Mouse (Mus musculus): Measurements from ENCODE around the gene Scaf8. TPM values are rescaled to one million over a fixed set of nuclear protein-coding genes. Genes with fewer than 3 reads are reported as not detected.
"Not testable (repeated sequence)": the region's sequence is repeated elsewhere in the genome, so short reads cannot be mapped to it uniquely, and the experiment has no call there.

Gene Scaf8
- polyA plus RNA-seq, 1 experiment from 2014 or later = 18.1 TPM

DNA sequence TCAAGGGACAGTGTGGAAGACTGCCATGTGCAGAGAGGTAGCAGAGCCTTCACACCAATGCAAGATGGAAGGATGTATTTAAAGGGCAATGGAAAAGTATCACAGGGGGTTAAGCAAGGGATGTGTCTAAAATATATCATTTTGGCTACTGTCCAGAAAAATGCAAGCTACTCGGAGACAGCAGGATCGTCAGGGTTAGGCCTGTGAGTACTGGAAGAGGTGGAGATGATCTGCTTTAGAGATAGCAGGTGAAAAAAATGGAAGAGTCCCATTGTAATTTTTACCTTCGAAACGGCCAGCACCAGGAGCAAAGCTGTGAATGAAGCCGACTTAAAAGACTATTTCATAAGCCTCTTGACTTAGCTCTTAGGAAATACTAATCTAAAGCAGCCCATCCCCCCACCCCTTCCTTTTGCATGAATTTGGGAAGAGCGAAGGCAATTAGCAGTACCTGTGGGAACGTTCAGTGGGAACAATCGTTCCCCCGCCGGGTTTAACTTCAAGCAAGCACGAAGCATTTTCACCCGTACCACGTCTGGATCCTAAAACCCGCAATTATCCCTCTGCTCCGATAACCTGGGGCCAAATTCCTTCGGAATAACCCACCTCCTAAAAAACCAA is 925 bp upstream of the Scaf8 start:
- peak overlapping the region; percentile 98 for H3K9ac ChIP-seq (ENCODE audit: low read length)
- H3K9me3 ChIP-seq (ENCODE audit: control insufficient read depth, low read length) = no peaks in the 10 kb centered on the region
- no peaks in the 10 kb centered on the region for H3K27me3 ChIP-seq (ENCODE audit: control insufficient read depth, insufficient read depth, low read depth, low read length)
- H3K4me1 ChIP-seq (replicated peaks; ENCODE audit: control insufficient read depth, insufficient read depth, low read length) = peaks cover 10% of the 10 kb centered on the region
- WGBS = under 1% methylated on average over 16 of the region's 16 CpGs
- H3K4me3 ChIP-seq (ENCODE audit: low read length) = peak overlapping the region; percentile 96
- H3K36me3 ChIP-seq (ENCODE audit: control insufficient read depth, insufficient read depth, low read length) = no peaks in the 10 kb centered on the region
- no peak for ATAC-seq (ENCODE audit: low read depth)
- peak overlapping the region; percentile 72 for H3K4me2 ChIP-seq (ENCODE audit: low read depth, low read length)
- H3K27ac ChIP-seq (ENCODE audit: low read length) = peak overlapping the region; percentile 100

DNA sequence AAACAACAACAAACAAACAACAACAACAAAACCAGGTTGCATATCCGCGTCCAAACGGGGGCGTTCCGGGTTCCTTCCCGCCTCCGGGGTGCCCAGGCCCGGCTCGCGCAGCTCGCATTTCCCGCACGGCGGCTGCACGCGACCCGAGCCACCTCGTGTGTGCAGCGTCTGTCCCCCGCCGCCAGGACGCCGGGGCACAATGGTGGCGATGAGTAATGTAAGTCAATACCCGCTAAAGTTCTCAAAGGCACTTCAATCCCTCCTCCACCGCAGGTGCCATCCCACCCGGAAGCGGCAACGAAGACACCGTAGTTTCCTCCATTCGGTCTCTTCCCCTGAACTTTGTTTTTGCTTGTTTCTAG is 433 bp upstream of the Scaf8 start:
- H3K27ac ChIP-seq (ENCODE audit: low read length) = peak overlapping the region; percentile 100
- H3K27me3 ChIP-seq (ENCODE audit: control insufficient read depth, insufficient read depth, low read depth, low read length) = no peaks in the 10 kb centered on the region
- peak; percentile 67 for ATAC-seq (ENCODE audit: low read depth)
- peak overlapping the region; percentile 72 for H3K4me2 ChIP-seq (ENCODE audit: low read depth, low read length)
- under 1% methylated on average over 31 of the region's 31 CpGs for WGBS
- peak overlapping the region; percentile 96 for H3K4me3 ChIP-seq (ENCODE audit: low read length)
- no peaks in the 10 kb centered on the region for H3K36me3 ChIP-seq (ENCODE audit: control insufficient read depth, insufficient read depth, low read length)
- peaks cover 10% of the 10 kb centered on the region for H3K4me1 ChIP-seq (replicated peaks; ENCODE audit: control insufficient read depth, insufficient read depth, low read length)
- peak overlapping the region; percentile 98 for H3K9ac ChIP-seq (ENCODE audit: low read length)
- H3K9me3 ChIP-seq (ENCODE audit: control insufficient read depth, low read length) = no peaks in the 10 kb centered on the region

DNA sequence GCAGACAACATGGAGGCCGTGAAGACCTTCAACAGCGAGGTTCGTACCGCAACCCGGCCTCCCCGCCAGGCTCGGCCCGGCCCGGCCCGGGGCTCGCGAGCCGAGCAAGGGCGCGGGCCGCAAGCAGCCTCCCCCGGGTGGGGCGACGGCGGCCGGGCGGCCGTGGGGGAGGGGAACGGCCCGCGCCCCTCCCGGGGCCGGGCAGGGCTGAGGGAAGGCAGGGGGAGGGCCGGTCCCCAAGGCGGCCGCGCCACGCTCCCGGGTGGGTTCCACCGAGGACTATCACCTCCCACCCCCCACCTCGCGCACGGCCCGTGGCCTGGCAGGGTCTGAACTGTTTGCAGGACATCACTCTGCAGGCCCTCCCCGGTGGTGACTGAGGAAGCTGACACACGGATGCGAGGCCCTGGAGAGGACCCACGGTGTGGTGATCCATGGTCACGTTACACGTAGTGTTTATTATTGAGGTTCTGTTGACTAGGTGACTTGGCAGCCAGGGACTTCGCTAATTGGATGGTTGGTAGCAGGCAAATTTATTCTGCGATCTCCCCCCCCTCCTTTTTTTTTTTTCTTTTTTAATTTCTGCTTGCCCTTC is 705 bp downstream of the Scaf8 start:
- no peaks in the 10 kb centered on the region for H3K27me3 ChIP-seq (ENCODE audit: control insufficient read depth, insufficient read depth, low read depth, low read length)
- no peaks in the 10 kb centered on the region for H3K9me3 ChIP-seq (ENCODE audit: control insufficient read depth, low read length)
- peaks cover 10% of the 10 kb centered on the region for H3K4me1 ChIP-seq (replicated peaks; ENCODE audit: control insufficient read depth, insufficient read depth, low read length)
- H3K9ac ChIP-seq (ENCODE audit: low read length) = peak overlapping the region; percentile 98
- H3K36me3 ChIP-seq (ENCODE audit: control insufficient read depth, insufficient read depth, low read length) = no peaks in the 10 kb centered on the region
- peak; percentile 65 for ATAC-seq (ENCODE audit: low read depth)
- peak overlapping the region; percentile 96 for H3K4me3 ChIP-seq (ENCODE audit: low read length)
- 0% methylated on average over 26 of the region's 47 CpGs for WGBS
- peak overlapping the region; percentile 100 for H3K27ac ChIP-seq (ENCODE audit: low read length)
- peak overlapping the region; percentile 83 for H3K4me2 ChIP-seq (ENCODE audit: low read depth, low read length)

DNA sequence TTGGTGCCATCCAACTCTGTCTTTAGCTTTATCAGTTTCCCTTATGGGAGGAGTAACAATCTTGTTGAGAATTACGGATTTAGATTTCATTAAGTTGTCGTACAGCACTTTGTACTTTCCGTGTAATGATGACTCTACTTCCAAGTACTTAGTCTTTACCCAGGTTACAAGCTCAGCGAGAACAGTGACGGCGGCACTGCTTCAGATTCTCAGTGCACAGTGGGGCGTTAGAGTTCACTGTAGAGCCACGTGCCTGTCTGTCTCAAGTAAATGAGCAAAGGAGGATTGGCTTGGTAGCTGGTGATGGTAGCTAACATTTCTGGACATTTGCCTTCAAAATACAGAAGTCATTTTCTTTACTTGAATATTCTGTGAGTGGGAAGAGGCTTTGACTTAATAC is 6.2 kb downstream of the Scaf8 start:
- H3K36me3 ChIP-seq (ENCODE audit: control insufficient read depth, insufficient read depth, low read length); H3K4me1 ChIP-seq (replicated peaks; ENCODE audit: control insufficient read depth, insufficient read depth, low read length); H3K4me2 ChIP-seq (ENCODE audit: low read depth, low read length); ATAC-seq (ENCODE audit: low read depth); H3K9ac ChIP-seq (ENCODE audit: low read length); H3K27me3 ChIP-seq (ENCODE audit: control insufficient read depth, insufficient read depth, low read depth, low read length); H3K27ac ChIP-seq (ENCODE audit: low read length); H3K4me3 ChIP-seq (ENCODE audit: low read length); H3K9me3 ChIP-seq (ENCODE audit: control insufficient read depth, low read length): not testable (repeated sequence)
- WGBS = 69% methylated on average over 8 of the region's 8 CpGs

DNA sequence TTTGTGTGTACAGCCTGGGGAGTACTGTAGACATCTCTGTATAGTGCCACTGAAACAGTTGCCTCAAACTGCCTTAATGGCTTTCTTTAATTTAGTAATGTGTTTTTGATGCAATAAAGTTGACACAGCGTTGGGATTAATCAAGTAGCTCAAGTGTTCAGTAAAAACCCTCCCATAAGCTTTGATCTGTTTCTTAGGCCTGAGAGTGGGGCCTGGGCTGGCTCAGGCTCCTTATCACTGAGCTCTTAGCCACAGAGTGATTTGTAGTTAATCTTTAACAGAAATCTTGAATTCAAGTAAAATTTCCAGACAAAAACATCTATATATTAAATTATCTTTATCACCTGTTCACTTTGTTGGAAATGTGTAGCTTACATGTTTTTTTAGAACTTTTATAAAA is 8.8 kb downstream of the Scaf8 start:
- not testable (repeated sequence) for H3K4me1 ChIP-seq (replicated peaks; ENCODE audit: control insufficient read depth, insufficient read depth, low read length); H3K27ac ChIP-seq (ENCODE audit: low read length); H3K4me3 ChIP-seq (ENCODE audit: low read length); H3K27me3 ChIP-seq (ENCODE audit: control insufficient read depth, insufficient read depth, low read depth, low read length); H3K36me3 ChIP-seq (ENCODE audit: control insufficient read depth, insufficient read depth, low read length); H3K9ac ChIP-seq (ENCODE audit: low read length); H3K9me3 ChIP-seq (ENCODE audit: control insufficient read depth, low read length); H3K4me2 ChIP-seq (ENCODE audit: low read depth, low read length)
- ATAC-seq (ENCODE audit: low read depth) = peak; percentile 73
- WGBS = 40% methylated on average over 1 of the region's 1 CpGs

DNA sequence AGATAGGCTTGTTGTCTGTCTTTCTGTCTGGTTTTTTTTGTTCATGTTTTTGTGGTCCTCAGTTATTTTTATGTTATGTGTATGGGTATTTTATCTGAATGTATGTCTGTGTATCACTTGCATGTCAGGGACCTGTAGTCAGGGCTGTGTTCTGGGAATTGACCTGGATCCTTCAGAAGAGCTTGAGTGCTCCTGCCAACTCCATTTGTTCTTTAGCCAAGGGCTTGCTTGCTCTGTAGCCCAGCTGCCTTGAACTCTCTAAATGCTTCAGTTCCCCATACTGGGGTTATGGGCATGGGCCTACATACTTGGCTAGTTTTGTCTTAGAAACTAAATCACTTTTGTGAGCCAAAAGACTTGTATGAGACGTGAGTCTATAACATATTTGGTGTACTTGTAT is 13.9 kb downstream of the Scaf8 start:
- Histone ChIP-seq H3K9me3 (ENCODE audit: control insufficient read depth, low read length) (no peaks in the 10 kb centered on the region), H3K36me3 (ENCODE audit: control insufficient read depth, insufficient read depth, low read length) (no peaks in the 10 kb centered on the region; the same call in 1 of the 2 replicates), H3K4me1 (replicated peaks; ENCODE audit: control insufficient read depth, insufficient read depth, low read length) (no peaks in the 10 kb centered on the region), H3K27me3 (ENCODE audit: control insufficient read depth, insufficient read depth, low read depth, low read length) (no peaks in the 10 kb centered on the region), H3K4me2 (ENCODE audit: low read depth, low read length) (no peak overlapping the region), H3K27ac (ENCODE audit: low read length) (no peak overlapping the region), H3K4me3 (ENCODE audit: low read length) (no peak overlapping the region), H3K9ac (ENCODE audit: low read length) (no peak overlapping the region)
- WGBS = 80% methylated on average over 1 of the region's 1 CpGs
- no peak for ATAC-seq (ENCODE audit: low read depth)

DNA sequence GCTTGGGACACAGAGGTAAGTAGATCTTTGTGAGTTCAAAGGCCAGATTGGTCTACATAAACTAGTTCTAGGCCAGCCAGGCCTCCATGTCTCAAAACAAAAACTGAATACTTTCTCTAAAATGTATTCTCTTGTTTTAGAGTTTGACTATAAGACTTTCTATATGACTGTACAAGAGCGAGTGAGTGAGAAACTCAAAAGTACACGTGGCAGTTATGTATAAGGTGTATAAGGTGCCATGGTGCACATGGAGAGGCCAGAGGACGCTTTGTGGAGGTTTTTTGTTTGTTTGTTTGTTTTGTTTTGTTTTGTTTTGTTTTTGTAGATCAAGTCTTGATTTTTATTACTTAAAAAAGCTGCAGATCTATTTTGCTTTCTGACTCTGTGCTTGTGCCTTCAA is 15.0 kb downstream of the Scaf8 start:
- no peak overlapping the region for H3K4me2 ChIP-seq (ENCODE audit: low read depth, low read length)
- no peaks in the 10 kb centered on the region for H3K4me1 ChIP-seq (replicated peaks; ENCODE audit: control insufficient read depth, insufficient read depth, low read length)
- no peaks in the 10 kb centered on the region for H3K9me3 ChIP-seq (ENCODE audit: control insufficient read depth, low read length)
- no peak overlapping the region for H3K27ac ChIP-seq (ENCODE audit: low read length)
- no peak for ATAC-seq (ENCODE audit: low read depth)
- H3K9ac ChIP-seq (ENCODE audit: low read length) = no peak overlapping the region
- H3K27me3 ChIP-seq (ENCODE audit: control insufficient read depth, insufficient read depth, low read depth, low read length) = no peaks in the 10 kb centered on the region
- WGBS = 84% methylated on average over 3 of the region's 3 CpGs
- no peaks in the 10 kb centered on the region; the same call in 1 of the 2 replicates for H3K36me3 ChIP-seq (ENCODE audit: control insufficient read depth, insufficient read depth, low read length)
- H3K4me3 ChIP-seq (ENCODE audit: low read length) = no peak overlapping the region

DNA sequence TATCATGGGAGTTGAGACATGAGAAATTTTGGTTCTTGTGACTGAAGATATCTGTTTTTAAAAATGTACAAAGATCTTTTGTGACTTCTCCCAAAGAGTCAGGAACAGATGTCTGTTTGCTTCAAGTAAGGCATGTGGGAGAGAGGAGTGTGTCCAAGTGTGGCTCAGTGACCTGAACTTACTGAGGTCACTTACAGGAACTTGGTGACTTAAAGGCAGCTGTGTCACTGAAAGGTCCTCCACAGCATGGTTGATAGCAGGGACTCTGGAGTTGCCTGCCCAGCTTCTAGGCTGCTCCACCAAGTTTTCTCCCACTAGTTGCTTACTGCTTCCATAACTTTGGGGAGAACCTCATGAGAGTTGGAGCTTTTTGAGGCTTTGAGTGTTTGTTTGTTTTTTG is 20.6 kb downstream of the Scaf8 start:
- Histone ChIP-seq H3K4me3 (ENCODE audit: low read length) (no peak overlapping the region), H3K36me3 (ENCODE audit: control insufficient read depth, insufficient read depth, low read length) (no peaks in the 10 kb centered on the region; the same call in 1 of the 2 replicates), H3K27ac (ENCODE audit: low read length) (no peak overlapping the region), H3K9me3 (ENCODE audit: control insufficient read depth, low read length) (no peaks in the 10 kb centered on the region), H3K27me3 (ENCODE audit: control insufficient read depth, insufficient read depth, low read depth, low read length) (no peaks in the 10 kb centered on the region), H3K9ac (ENCODE audit: low read length) (no peak overlapping the region), H3K4me1 (replicated peaks; ENCODE audit: control insufficient read depth, insufficient read depth, low read length) (no peaks in the 10 kb centered on the region; the same call in 1 of the 2 replicates), H3K4me2 (ENCODE audit: low read depth, low read length) (no peak overlapping the region)
- ATAC-seq (ENCODE audit: low read depth) = no peak

DNA sequence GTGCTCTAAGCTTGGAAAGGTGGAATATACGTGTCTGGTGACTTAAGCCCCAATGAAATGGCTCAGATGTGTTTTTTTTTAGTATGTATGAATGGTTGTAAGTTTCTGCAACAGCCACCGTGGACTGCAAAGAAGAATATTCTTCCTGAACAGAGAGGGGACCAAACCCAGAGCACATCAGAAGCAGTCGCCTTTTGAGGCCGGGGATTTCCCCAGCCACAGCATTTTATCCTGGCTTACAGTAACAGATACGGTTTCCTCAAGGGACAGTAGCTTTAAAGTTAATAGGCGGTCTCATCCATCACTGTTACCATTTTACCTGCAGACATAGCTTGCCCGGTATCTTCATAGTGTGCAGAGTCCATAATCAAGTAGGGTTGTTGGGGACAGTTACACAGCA is 21.4 kb downstream of the Scaf8 start:
- H3K9ac ChIP-seq (ENCODE audit: low read length) = no peak overlapping the region
- H3K4me1 ChIP-seq (replicated peaks; ENCODE audit: control insufficient read depth, insufficient read depth, low read length) = no peaks in the 10 kb centered on the region; the same call in 1 of the 2 replicates
- no peaks in the 10 kb centered on the region for H3K36me3 ChIP-seq (ENCODE audit: control insufficient read depth, insufficient read depth, low read length)
- H3K27me3 ChIP-seq (ENCODE audit: control insufficient read depth, insufficient read depth, low read depth, low read length) = no peaks in the 10 kb centered on the region
- no peak overlapping the region for H3K27ac ChIP-seq (ENCODE audit: low read length)
- no peak overlapping the region for H3K4me2 ChIP-seq (ENCODE audit: low read depth, low read length)
- H3K4me3 ChIP-seq (ENCODE audit: low read length) = no peak overlapping the region
- 79% methylated on average over 7 of the region's 7 CpGs for WGBS
- no peak for ATAC-seq (ENCODE audit: low read depth)
- H3K9me3 ChIP-seq (ENCODE audit: control insufficient read depth, low read length) = no peaks in the 10 kb centered on the region

Measured in lung, embryonic 16.5 days (tissue).